Mouse (Mus musculus) midbrain, embryonic 12.5 days (tissue): Measurements from ENCODE around the gene Pex1. TPM values are rescaled to one million over a fixed set of nuclear protein-coding genes. Genes with fewer than 3 reads are reported as not detected.
A peak's percentile ranks its signal among the peaks of the same experiment; 100 is the strongest.

ENCODE experiments used
- ATAC-seq: fragments of 200-750 bp; cut with Nextera tagmentation; 2 replicates; pipeline ENCODE4 v1.8.0; 2017; ENCODE audit warnings: low read depth, moderate TSS enrichment, moderate library complexity; ENCODE audit not compliant: low FRiP score
- H3K27ac ChIP-seq: fragments of 300-500 bp; sonication (generic); replicated peaks from 2 replicates; pipeline ENCODE4 v1.5.1; 2016; ENCODE audit warnings: mild to moderate bottlenecking
- H3K27me3 ChIP-seq: fragments of 300-500 bp; sonication (generic); 2 replicates; pipeline ENCODE4 v1.6.1; 2016; ENCODE audit warnings: mild to moderate bottlenecking
- H3K36me3 ChIP-seq: fragments of 300-500 bp; sonication (generic); 2 replicates; pipeline ENCODE4 v1.6.1; 2016
- H3K4me1 ChIP-seq: fragments of 300-500 bp; sonication (generic); 2 replicates; pipeline ENCODE4 v1.6.1; 2016
- H3K4me2 ChIP-seq: fragments of 300-500 bp; sonication (generic); replicated peaks from 2 replicates; pipeline ENCODE4 v1.6.1; 2016; ENCODE audit warnings: mild to moderate bottlenecking, moderate library complexity
- H3K4me3 ChIP-seq: fragments of 300-500 bp; sonication (generic); 2 replicates; pipeline ENCODE4 v1.5.1; 2016; ENCODE audit warnings: mild to moderate bottlenecking
- H3K9ac ChIP-seq: fragments of 300-500 bp; sonication (generic); replicated peaks from 2 replicates; pipeline ENCODE4 v1.6.1; 2016; ENCODE audit warnings: mild to moderate bottlenecking, moderate library complexity
- H3K9me3 ChIP-seq: fragments of 300-500 bp; sonication (generic); 2 replicates; pipeline ENCODE4 v1.6.1; 2016; ENCODE audit warnings: mild to moderate bottlenecking
- WGBS: fragments of 180-500 bp; shearing (Covaris S2); methylation state at CpG from one replicate; pipeline ENCODE4 v1.1.7; 2016; 5-methylcytosine and 5-hydroxymethylcytosine counted together
- polyA plus RNA-seq: library from polyadenylated mRNA; unstranded; fragments of >200 nt; fragmentation: Nextera tagmentation; extraction: Ambion mirVana; gene quantifications from 2 replicates; pipeline ENCODE4 v1.2.1, GENCODE M21; 2016

The Pex1 gene
- 21.0 and 24.8 TPM in 2 replicates for polyA plus RNA-seq

GRCm38 (mm10) chr5:3595693-3596398, at the start of gene Pex1:
Gene Pex1 (plus strand): TSS chr5:3596066.
- H3K4me1 ChIP-seq = peaks cover 15% of the 10 kb centered on the region
- no peaks in the 10 kb centered on the region for H3K9me3 ChIP-seq
- H3K36me3 ChIP-seq = peaks cover 13% of the 10 kb centered on the region
- peak within 1 kb of the TSS; percentile 58 for H3K27ac ChIP-seq
- peak within 1 kb of the TSS; percentile 65 for H3K9ac ChIP-seq
- H3K4me3 ChIP-seq = peak within 1 kb of the TSS; percentile 73
- H3K27me3 ChIP-seq = no peaks in the 10 kb centered on the region
- WGBS = under 1% methylated on average over 50 of the region's 50 CpGs
- ATAC-seq = peak; percentile 97
- H3K4me2 ChIP-seq = peak within 1 kb of the TSS; percentile 79

GRCm38 (mm10) chr5:3546226-3546625, 49.6 kb upstream of the Pex1 start:
- no peak for ATAC-seq
- WGBS = 84% methylated on average over 1 of the region's 1 CpGs
- Histone ChIP-seq H3K4me2 (no peak overlapping the region), H3K4me3 (no peak overlapping the region), H3K9ac (no peak overlapping the region), H3K9me3 (no peaks in the 10 kb centered on the region), H3K4me1 (peaks cover 13% of the 10 kb centered on the region), H3K27ac (no peak overlapping the region), H3K27me3 (no peaks in the 10 kb centered on the region), H3K36me3 (peaks cover 4% of the 10 kb centered on the region; the same call in 1 of the 2 replicates)

GRCm38 (mm10) chr5:3551481-3551880, 44.4 kb upstream of the Pex1 start:
- Histone ChIP-seq H3K4me2 (no peak overlapping the region), H3K9ac (no peak overlapping the region), H3K27ac (no peak overlapping the region), H3K4me1 (no peaks in the 10 kb centered on the region), H3K27me3 (no peaks in the 10 kb centered on the region), H3K9me3 (no peaks in the 10 kb centered on the region), H3K4me3 (no peak overlapping the region), H3K36me3 (peaks cover 20% of the 10 kb centered on the region)
- no peak for ATAC-seq
- WGBS = 97% methylated on average over 1 of the region's 1 CpGs

- H3K9ac ChIP-seq = no peak overlapping the region
- no peaks in the 10 kb centered on the region for H3K27me3 ChIP-seq
- WGBS = 94% methylated on average over 2 of the region's 2 CpGs
- ATAC-seq = no peak
- H3K4me2 ChIP-seq = no peak overlapping the region
- no peaks in the 10 kb centered on the region for H3K4me1 ChIP-seq
- no peaks in the 10 kb centered on the region for H3K9me3 ChIP-seq
- peaks cover 27% of the 10 kb centered on the region for H3K36me3 ChIP-seq
- H3K4me3 ChIP-seq = no peak overlapping the region
- H3K27ac ChIP-seq = no peak overlapping the region
These were observed 41.7 kb upstream of the Pex1 start for GRCm38 (mm10) chr5:3554198-3554597.

- H3K4me3 ChIP-seq = no peak within 1 kb of the TSS
- H3K27me3 ChIP-seq = no peaks in the 10 kb centered on the region
- WGBS = 97% methylated on average over 4 of the region's 4 CpGs
- H3K9me3 ChIP-seq = no peaks in the 10 kb centered on the region
- no peak within 1 kb of the TSS for H3K4me2 ChIP-seq
- no peak for ATAC-seq
- peaks cover 92% of the 10 kb centered on the region for H3K36me3 ChIP-seq
- H3K9ac ChIP-seq = no peak within 1 kb of the TSS
- no peak within 1 kb of the TSS for H3K27ac ChIP-seq
- no peaks in the 10 kb centered on the region for H3K4me1 ChIP-seq
These were observed 24.6 kb upstream of the Pex1 start, which contains the start of gene 1700109H08Rik for GRCm38 (mm10) chr5:3571266-3571665. Gene 1700109H08Rik (plus strand): TSS chr5:3571566.

- no peak for ATAC-seq
- Histone ChIP-seq H3K4me3 (no peak overlapping the region), H3K4me1 (no peaks in the 10 kb centered on the region), H3K9me3 (no peaks in the 10 kb centered on the region), H3K4me2 (no peak overlapping the region), H3K36me3 (peaks cover 96% of the 10 kb centered on the region), H3K27ac (no peak overlapping the region), H3K27me3 (no peaks in the 10 kb centered on the region), H3K9ac (no peak overlapping the region)
- 97% methylated on average over 2 of the region's 2 CpGs for WGBS
These were observed 21.0 kb upstream of the Pex1 start for GRCm38 (mm10) chr5:3574825-3575224.

- Histone ChIP-seq H3K4me3 (no peak overlapping the region), H3K36me3 (peaks cover 93% of the 10 kb centered on the region), H3K4me2 (no peak overlapping the region), H3K27me3 (no peaks in the 10 kb centered on the region), H3K27ac (no peak overlapping the region), H3K9ac (no peak overlapping the region), H3K9me3 (no peaks in the 10 kb centered on the region), H3K4me1 (no peaks in the 10 kb centered on the region)
- no peak for ATAC-seq
- 92% methylated on average over 2 of the region's 2 CpGs for WGBS
These were observed 17.9 kb upstream of the Pex1 start for GRCm38 (mm10) chr5:3577939-3578338.

GRCm38 (mm10) chr5:3579066-3579465, 16.8 kb upstream of the Pex1 start:
- no peak for ATAC-seq
- 94% methylated on average over 7 of the region's 7 CpGs for WGBS
- Histone ChIP-seq H3K4me1 (no peaks in the 10 kb centered on the region), H3K4me2 (no peak overlapping the region), H3K27me3 (no peaks in the 10 kb centered on the region), H3K9me3 (no peaks in the 10 kb centered on the region), H3K4me3 (no peak overlapping the region), H3K27ac (no peak overlapping the region), H3K9ac (no peak overlapping the region), H3K36me3 (peaks cover 93% of the 10 kb centered on the region)

- Histone ChIP-seq H3K27me3 (no peaks in the 10 kb centered on the region), H3K9ac (peak within 1 kb of the TSS; percentile 65), H3K4me2 (peak within 1 kb of the TSS; percentile 79), H3K4me1 (peaks cover 15% of the 10 kb centered on the region), H3K4me3 (peak within 1 kb of the TSS; percentile 73), H3K9me3 (no peaks in the 10 kb centered on the region), H3K27ac (peak within 1 kb of the TSS; percentile 58), H3K36me3 (peaks cover 8% of the 10 kb centered on the region)
- peak; percentile 84 for ATAC-seq
- WGBS = under 1% methylated on average over 31 of the region's 31 CpGs
These were observed 517 bp downstream of the Pex1 start, which contains the start of gene Rbm48 for GRCm38 (mm10) chr5:3596399-3596766. Gene Rbm48 (minus strand): TSS chr5:3596585.

GRCm38 (mm10) chr5:3597171-3597570, 1.3 kb downstream of the Pex1 start:
- Histone ChIP-seq H3K27ac (no peak overlapping the region), H3K4me1 (peaks cover 15% of the 10 kb centered on the region), H3K9ac (0 out of 2 replicates have a peak overlapping the region, but pooled peaks have one; percentile 60), H3K27me3 (no peaks in the 10 kb centered on the region), H3K9me3 (no peaks in the 10 kb centered on the region), H3K36me3 (0 out of 2 replicates have a peak, but pooled peaks cover under 1% of the 10 kb centered on the region), H3K4me2 (peak overlapping the region; percentile 79), H3K4me3 (peak overlapping the region; percentile 73)
- no peak for ATAC-seq

- H3K27me3 ChIP-seq = no peaks in the 10 kb centered on the region
- no peak for ATAC-seq
- no peaks in the 10 kb centered on the region for H3K9me3 ChIP-seq
- H3K9ac ChIP-seq = no peak overlapping the region
- no peak overlapping the region for H3K27ac ChIP-seq
- H3K4me3 ChIP-seq = no peak overlapping the region
- 92% methylated on average over 5 of the region's 5 CpGs for WGBS
- H3K4me1 ChIP-seq = peaks cover 15% of the 10 kb centered on the region
- H3K4me2 ChIP-seq = no peak overlapping the region
- no peaks in the 10 kb centered on the region for H3K36me3 ChIP-seq
These were observed 2.9 kb downstream of the Pex1 start for GRCm38 (mm10) chr5:3598766-3599165.

GRCm38 (mm10) chr5:3600298-3600697, 4.4 kb downstream of the Pex1 start:
- H3K36me3 ChIP-seq = peaks cover 5% of the 10 kb centered on the region; the same call in 1 of the 2 replicates
- peaks cover 9% of the 10 kb centered on the region for H3K4me1 ChIP-seq
- H3K4me3 ChIP-seq = no peak overlapping the region
- 95% methylated on average over 1 of the region's 1 CpGs for WGBS
- H3K4me2 ChIP-seq = no peak overlapping the region
- H3K9me3 ChIP-seq = no peaks in the 10 kb centered on the region
- no peak for ATAC-seq
- H3K27me3 ChIP-seq = no peaks in the 10 kb centered on the region
- H3K9ac ChIP-seq = no peak overlapping the region
- H3K27ac ChIP-seq = no peak overlapping the region
